Mouse (Mus musculus) heart, postnatal 25 days (tissue): Measurements from ENCODE around the gene Znhit2. TPM values are rescaled to one million over a fixed set of nuclear protein-coding genes. Genes with fewer than 3 reads are reported as not detected.

Source experiments
- DNase-seq: peaks from one replicate; pipeline ENCODE4 v3.0.0; 2022; ENCODE audit warnings: low spot score
- intact Hi-C: fragments of 180-260 bp; cut with DNase I; formaldehyde crosslinking; loops from one replicate; pipeline ENCODE4 v1.15.1; 2025
- total RNA-seq, 2 experiments: library from RNA; stranded (reverse); gene quantifications; 2 replicates each; pipeline ENCODE4 v1.2.3; 2021

Gene Znhit2
- total RNA-seq, 2 experiments from 2014 or later = 11.9 to 12.4 TPM

GRCm38 (mm10) chr19:6045366-6046293 lies 15.4 kb upstream of the Znhit2 start:
- intact Hi-C loops = loop anchor here (2.0 to 5.0 kb wide), 2 partner anchors 27 to 72 kb away; partner anchors contain the start of gene Sac3d1
- no peak for DNase-seq

- peak; percentile 86 for DNase-seq
- intact Hi-C loops = loop anchor here (5.0 kb wide), 1 partner anchor 71 kb away; the partner anchor contains the start of gene Sac3d1
Measured at GRCm38 (mm10) chr19:6046294-6047153, 14.5 kb upstream of the Znhit2 start, which contains the start of gene Syvn1. Gene Syvn1, plus strand, starts transcription at chr19:6046576.

GRCm38 (mm10) chr19:6047154-6047898 lies 13.7 kb upstream of the Znhit2 start:
- intact Hi-C loops = loop anchor here (5.0 kb wide), 1 partner anchor 70 kb away; the partner anchor contains the start of gene Sac3d1
- DNase-seq = no peak

- intact Hi-C loops = loop anchor here (5.0 kb wide), 1 partner anchor 69 kb away; the partner anchor contains the start of gene Sac3d1
- no peak for DNase-seq
Measured at GRCm38 (mm10) chr19:6047899-6048166, 13.2 kb upstream of the Znhit2 start.

DNA sequence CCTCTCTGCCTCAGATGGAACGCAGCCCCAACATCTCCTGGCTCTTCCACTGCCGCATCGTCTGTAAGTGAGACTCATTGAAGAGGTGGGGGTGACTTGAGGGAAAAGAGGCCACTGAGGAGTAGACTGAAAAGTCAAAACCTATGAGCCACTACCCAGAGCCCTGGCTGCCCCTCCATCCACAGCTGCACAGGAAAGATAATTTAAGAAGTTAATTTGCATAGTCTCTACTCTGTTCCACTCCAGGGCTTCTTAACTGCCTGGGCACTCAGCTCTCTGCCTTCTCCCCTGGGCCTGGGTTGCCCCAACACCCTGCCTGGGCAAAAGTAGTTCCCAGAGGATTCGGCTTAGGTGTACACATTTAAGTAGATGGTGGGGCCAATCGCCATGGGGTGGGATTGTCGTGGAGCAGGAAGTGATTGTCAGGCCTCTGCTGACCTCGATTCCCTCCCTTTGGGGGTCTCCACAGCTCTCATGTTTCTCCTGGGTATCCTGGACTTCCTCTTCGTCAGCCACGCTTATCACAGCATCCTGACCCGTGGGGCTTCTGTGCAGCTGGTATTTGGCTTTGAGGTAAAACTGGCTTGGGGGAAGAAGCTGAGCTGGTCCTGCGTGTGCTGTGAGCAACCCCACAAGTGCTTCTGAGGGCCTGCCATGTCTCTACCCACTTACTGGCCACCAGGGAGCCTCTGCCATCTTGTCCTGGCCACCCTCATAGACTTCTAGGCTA lies 12.1 kb upstream of the Znhit2 start:
- intact Hi-C loops = loop anchor here (5.0 kb wide), 1 partner anchor 68 kb away; the partner anchor contains the start of gene Sac3d1
- DNase-seq = no peak

GRCm38 (mm10) chr19:6052516-6052915 lies 8.5 kb upstream of the Znhit2 start:
- DNase-seq = no peak
- intact Hi-C loops = no loop called here

GRCm38 (mm10) chr19:6054296-6054695 lies 6.7 kb upstream of the Znhit2 start:
- intact Hi-C loops = no loop called here
- DNase-seq = no peak

DNA sequence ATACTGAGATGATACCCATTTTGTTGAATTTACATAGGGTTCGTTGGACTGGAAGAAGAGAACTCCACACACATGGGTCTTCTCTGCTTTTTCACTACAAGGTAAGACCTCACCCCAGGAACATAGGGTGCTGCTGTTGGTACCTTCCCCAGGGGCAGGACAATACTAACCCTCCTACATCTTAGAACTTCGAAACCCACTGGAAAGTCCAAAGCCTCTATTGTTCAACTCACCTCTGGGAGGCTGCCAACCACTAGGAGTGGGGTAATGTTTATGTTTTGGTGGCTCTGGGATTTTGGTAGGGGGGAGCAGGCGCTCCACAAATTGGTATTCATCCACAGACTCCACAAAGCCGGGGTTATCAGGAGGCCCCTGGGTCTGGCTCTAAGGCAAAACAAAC lies 4.3 kb upstream of the Znhit2 start:
- intact Hi-C loops = no loop called here
- no peak for DNase-seq

- peak; percentile 97 for DNase-seq
- intact Hi-C loops = loop anchor here (1.0 kb wide), 1 partner anchor 27 kb away; the partner anchor contains the start of genes Cdca5 and Zfpl1
Measured at GRCm38 (mm10) chr19:6057313-6058096, 3.5 kb upstream of the Znhit2 start, which contains the start of the genes Mrpl49 and Fau. Gene Mrpl49, minus strand, starts transcription at chr19:6057785. Gene Fau, plus strand, starts transcription at chr19:6057844.

DNA sequence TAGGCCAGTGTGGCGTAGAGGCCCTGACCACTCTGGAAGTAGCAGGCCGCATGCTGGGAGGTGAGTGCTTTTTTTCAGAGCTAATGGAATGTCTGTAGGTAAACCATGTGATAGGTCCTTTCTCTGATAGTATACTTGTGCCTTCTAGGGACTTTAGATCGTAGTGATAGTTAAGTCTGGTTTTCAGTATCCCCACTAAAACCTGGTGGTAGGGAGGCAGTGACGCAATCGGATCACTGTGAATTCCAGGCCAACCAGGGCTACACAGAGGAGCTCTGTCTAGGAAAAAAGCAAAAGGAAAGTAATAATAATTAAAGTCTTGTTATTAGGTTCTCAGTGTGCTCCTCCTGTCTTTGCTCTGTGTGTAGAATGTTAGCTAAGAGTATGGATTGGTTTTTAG lies 2.5 kb upstream of the Znhit2 start:
- intact Hi-C loops = loop anchor here (1.0 kb wide), 1 partner anchor 26 kb away; the partner anchor contains the start of genes Cdca5 and Zfpl1
- DNase-seq = no peak

DNA sequence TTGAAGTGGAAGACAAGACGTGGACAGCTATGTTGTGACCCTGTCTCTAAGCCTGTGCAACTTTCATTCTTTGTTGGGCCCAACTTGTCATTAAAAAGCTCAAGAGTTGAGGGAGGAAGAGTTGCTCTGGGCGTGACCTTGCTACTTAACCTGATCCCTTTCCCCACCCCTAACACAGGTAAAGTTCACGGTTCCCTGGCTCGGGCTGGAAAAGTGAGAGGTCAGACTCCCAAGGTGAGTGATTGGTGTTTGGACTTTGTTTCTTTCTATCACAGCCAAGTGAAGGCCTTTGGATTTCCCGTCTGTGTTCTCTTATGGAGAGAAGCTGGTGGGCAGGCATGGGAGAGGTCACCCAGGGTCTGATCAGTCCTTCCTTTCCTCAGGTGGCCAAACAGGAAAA lies 2.0 kb upstream of the Znhit2 start:
- intact Hi-C loops = loop anchor here (1.0 kb wide), 1 partner anchor 25 kb away; the partner anchor contains the start of genes Cdca5 and Zfpl1
- no peak for DNase-seq

DNA sequence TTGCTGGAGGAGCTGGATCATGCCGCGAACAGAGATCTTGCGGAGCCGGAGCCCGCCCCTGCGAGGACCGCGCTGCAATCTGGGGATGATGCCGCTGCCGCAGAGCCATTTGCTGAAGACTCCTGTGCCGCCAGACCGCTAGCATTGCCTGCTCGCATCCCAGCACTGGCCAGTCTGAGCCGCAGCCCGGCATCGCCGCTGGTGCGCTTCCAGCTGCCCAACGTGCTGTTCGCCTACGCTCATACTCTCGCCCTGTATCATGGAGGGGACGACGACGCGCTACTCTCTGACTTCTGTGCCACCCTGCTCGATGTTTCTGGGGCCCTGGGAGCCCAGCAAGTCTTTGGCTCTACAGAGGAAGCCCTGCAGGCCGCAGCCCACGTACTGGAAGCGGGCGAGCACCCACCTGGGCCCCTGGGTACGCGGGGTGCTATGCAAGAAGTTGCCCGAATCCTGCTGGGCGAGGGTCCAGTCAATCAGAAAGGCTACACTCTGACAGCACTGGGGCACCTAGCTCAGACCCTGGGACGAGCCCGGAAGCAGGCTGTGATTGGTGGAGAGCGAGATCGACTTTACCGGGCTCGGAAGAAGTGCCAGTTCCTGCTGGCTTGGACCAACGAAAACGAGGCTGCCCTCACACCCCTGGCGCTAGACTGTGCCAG lies 780 bp downstream of the Znhit2 start:
- intact Hi-C loops = no loop called here
- no peak for DNase-seq

GRCm38 (mm10) chr19:6062418-6062817 lies 1.4 kb downstream of the Znhit2 start:
- intact Hi-C loops = no loop called here
- DNase-seq = no peak

DNA sequence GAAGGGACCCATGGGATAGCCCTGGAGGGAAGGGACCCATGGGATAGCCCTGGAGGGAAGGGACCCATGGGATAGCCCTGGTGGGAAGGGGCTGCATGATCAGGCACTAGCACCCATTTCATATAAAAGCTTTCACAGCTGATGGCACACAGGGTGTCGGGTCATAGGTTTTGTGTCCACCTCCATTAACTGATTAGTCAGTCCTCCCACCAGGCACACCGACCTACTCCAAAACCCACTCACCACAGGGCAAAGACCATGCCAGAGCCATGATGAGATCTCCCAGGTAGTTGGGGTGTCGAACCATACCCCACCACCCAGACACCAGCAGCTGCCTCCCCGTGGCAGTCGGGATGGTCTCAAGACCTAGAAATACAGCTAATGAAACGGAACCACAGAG lies 2.1 kb downstream of the Znhit2 start:
- no peak for DNase-seq
- intact Hi-C loops = no loop called here

DNA sequence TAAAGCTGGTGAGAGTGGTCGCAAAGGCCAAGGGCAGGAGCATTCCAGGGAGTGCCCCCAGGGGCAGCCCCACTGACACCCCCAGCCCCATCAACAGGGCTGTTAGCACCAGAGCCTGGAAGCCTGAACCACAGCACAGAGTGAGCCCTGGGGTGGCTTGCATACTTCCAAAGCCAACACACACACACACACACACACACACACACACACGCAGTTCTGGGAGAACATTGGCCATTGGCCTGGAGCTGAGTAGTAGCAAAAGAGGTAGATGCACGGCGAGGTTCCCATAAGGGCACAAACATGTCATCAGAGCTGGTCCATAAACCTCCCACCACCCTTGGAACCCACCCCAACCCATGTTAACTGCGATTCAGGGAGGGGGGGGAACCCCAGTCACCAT lies 5.6 kb downstream of the Znhit2 start:
- intact Hi-C loops = no loop called here
- DNase-seq = no peak

DNA sequence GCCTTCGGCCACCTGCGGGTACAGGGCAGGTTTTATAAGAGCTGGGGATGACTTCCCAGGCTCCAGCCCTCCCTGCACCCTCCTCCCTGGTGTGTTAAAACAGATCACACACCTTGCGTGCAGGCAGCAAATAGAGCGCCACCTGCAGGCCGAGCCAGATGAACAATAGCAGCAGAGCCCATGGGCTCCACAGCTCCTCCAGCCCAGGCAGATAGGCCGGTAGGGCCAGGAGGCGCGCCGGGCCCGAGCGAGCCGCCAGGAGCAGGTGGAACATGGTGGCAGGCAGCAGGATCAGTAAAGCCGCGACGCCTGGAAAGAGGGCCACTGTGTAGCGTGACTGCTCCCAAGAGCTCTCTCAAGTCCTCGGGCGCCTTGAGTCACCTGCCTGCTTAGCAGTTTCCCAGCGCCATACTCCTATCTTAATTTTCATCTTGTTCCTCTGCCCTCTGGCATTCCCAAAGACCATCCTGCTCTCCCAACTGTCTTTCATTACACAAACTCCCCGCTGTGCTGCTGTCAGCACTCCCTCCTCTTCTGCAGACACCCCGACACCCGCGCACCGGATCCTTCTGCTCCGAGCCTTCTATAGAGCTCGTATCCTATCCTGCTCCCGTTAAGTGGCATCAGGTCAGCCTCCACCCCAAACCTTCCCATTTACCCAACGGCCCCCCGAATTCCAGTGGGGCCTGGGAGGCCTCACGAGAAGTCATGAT lies 6.2 kb downstream of the Znhit2 start:
- DNase-seq = no peak
- intact Hi-C loops = no loop called here
